ENCODE assay signal across 9 mouse cellular contexts in genomic region chrX:86490309-86490708, GRCm38 (mm10).
DNase-seq lines count a peak whose midpoint lies in the region; ATAC-seq and TF ChIP-seq lines count a peak whose summit lies in the region.
"Had no signal": no experiment of that assay in that cellular context is flagged by ENCODE, and none has a peak within 500 bp of the region (broad histone marks: within the 10 kb centered on the region; RNA-seq: fewer than 3 reads in every experiment).

No protein-coding gene starts in this region.

- H3K4me2 ChIP-seq in midbrain, postnatal 0 days (ENCODE audit: low read depth, low read length, poor library complexity, severe bottlenecking) = no peak overlapping the region
- H3K4me2 ChIP-seq in midbrain, embryonic 11.5 days = no peak overlapping the region

- no peaks in the 10 kb centered on the region for H3K27me3 ChIP-seq in midbrain, postnatal 0 days (ENCODE audit: insufficient read depth, low read length)
- H3K27me3 ChIP-seq in midbrain, embryonic 11.5 days (ENCODE audit: control insufficient read depth, insufficient read depth, low read length) = no peaks in the 10 kb centered on the region

- H3K4me3 ChIP-seq in midbrain, postnatal 0 days (ENCODE audit: low read depth, low read length) = no peak overlapping the region
- no peak overlapping the region for H3K4me3 ChIP-seq in midbrain, embryonic 11.5 days (ENCODE audit: low read depth, low read length)

- H3K36me3 ChIP-seq in midbrain, postnatal 0 days (ENCODE audit: insufficient read depth, low read length) = no peaks in the 10 kb centered on the region
- H3K36me3 ChIP-seq in midbrain, embryonic 11.5 days (ENCODE audit: control insufficient read depth, insufficient read depth, low read length) = no peaks in the 10 kb centered on the region

- WGBS in midbrain, postnatal 0 days = 8% methylated on average over 3 of the region's 3 CpGs
- WGBS in midbrain, embryonic 11.5 days = 21% methylated on average over 3 of the region's 3 CpGs

- no peaks in the 10 kb centered on the region for H3K9me3 ChIP-seq in midbrain, postnatal 0 days (ENCODE audit: low read length)
- H3K9me3 ChIP-seq in midbrain, embryonic 11.5 days (ENCODE audit: control insufficient read depth, low read length) = no peaks in the 10 kb centered on the region

- no peak for TF ChIP-seq POLR2A in brain, embryonic 14.5 days (IDR thresholded peaks at IDR 0.05; ENCODE audit: borderline replicate concordance, extremely low read depth, insufficient read depth, insufficient read length, poor library complexity, severe bottlenecking)

- no peak for ATAC-seq in midbrain, postnatal 0 days (ENCODE audit: low FRiP score)
- no peak for ATAC-seq in midbrain, embryonic 11.5 days (ENCODE audit: low FRiP score)

- peak; percentile 1 for DNase-seq in gastrocnemius, adult 18-20 months (ENCODE audit: low spot score)
- DNase-seq in gastrocnemius, postnatal 25 days = no peak
- DNase-seq in midbrain, postnatal 0 days (ENCODE audit: low spot score) = peak; percentile 20
- no peak for DNase-seq in midbrain, embryonic 11.5 days (ENCODE audit: low spot score, missing footprints)
- peak; percentile 45 for DNase-seq in brain, embryonic 14.5 days (ENCODE audit: low read depth)
- DNase-seq in kidney, adult 8-10 months = peak; percentile 6 to 24
- peak; percentile 26 for DNase-seq in testis, postnatal 14 days (ENCODE audit: low spot score)
- no peak for DNase-seq in B cell, adult 2 months

- no peaks in the 10 kb centered on the region for H3K4me1 ChIP-seq in midbrain, postnatal 0 days (ENCODE audit: insufficient read depth, low read length)
- no peaks in the 10 kb centered on the region for H3K4me1 ChIP-seq in midbrain, embryonic 11.5 days (ENCODE audit: control insufficient read depth, insufficient read depth, low read length)

- H3K9ac ChIP-seq in midbrain, postnatal 0 days (replicated peaks; ENCODE audit: low read length, poor library complexity, severe bottlenecking) = no peak overlapping the region
- H3K9ac ChIP-seq in midbrain, embryonic 11.5 days (ENCODE audit: low read length) = no peak overlapping the region

- TF ChIP-seq CTCF in midbrain, postnatal 0 days (IDR thresholded peaks at IDR 0.05) = peak; percentile 45
- TF ChIP-seq CTCF in brain, embryonic 14.5 days (IDR thresholded peaks at IDR 0.05; ENCODE audit: borderline replicate concordance, extremely low read depth, insufficient read depth, insufficient read length) = peak; percentile 56; the same call in 1 of the 2 replicates

- H3K27ac ChIP-seq in midbrain, postnatal 0 days (ENCODE audit: low read depth, low read length) = no peak overlapping the region
- no peak overlapping the region for H3K27ac ChIP-seq in midbrain, embryonic 11.5 days (ENCODE audit: low read depth, low read length)
- H3K27ac ChIP-seq: macrophage had no signal

Comparison
In these comparisons a context has a peak if more than half of its experiments do, and no peak if none do; other contexts are left out.
1. DNase-seq: peak in gastrocnemius, adult 18-20 months (single experiment), midbrain, postnatal 0 days (single experiment), brain, embryonic 14.5 days (single experiment), kidney, adult 8-10 months (2 of 2) and testis, postnatal 14 days (single experiment); none in gastrocnemius, postnatal 25 days (single experiment), midbrain, embryonic 11.5 days (single experiment) and B cell, adult 2 months (0 of 2).